Mouse (Mus musculus) liver, adult 2 months (tissue): ENCODE measurements around the gene Fahd1.

Experiments used
- CTCF ChIP-seq: fragments of 200-500 bp; IDR thresholded peaks from 2 replicates; pipeline ENCODE4 v1.5.1; 2011; ENCODE audit warnings: low read depth, low read length, control low read depth
- POLR2A ChIP-seq: fragments of 200-500 bp; IDR thresholded peaks from 2 replicates; pipeline ENCODE4 v1.6.1; 2011; ENCODE audit warnings: low read length, control low read depth; ENCODE audit not compliant: insufficient read depth; ENCODE audit errors: extremely low read depth

DNA sequence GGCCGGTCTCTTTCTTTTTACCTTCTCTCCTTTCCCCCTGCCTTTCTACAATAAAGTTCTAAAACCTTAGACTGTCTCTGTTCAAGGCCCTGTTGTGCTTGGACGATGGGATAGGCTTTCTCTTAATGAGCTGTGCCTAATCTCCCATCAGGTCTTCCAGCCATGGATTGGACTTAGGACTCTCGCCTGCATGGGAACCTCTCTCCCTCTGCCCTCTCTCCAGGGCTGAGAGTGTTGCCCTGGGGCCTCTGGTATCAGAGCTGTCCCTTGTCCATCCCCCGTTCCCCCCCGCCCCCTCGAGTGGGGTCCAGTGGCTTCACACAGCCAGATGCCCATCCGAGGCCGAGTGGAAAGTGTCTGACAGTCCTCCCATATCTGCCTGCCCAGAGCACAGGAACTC, 24.8 kb upstream of the Fahd1 start:
- no peak for TF ChIP-seq CTCF
- TF ChIP-seq POLR2A, result no peak
